Mouse (Mus musculus): ENCODE data around the gene Wdr66. TPM values are rescaled to one million over a fixed set of nuclear protein-coding genes. Genes with fewer than 3 reads are reported as not detected.
"Not testable (repeated sequence)": the region's sequence is repeated elsewhere in the genome, so short reads cannot be mapped to it uniquely, and the experiment has no call there.

Wdr66 gene
- polyA plus RNA-seq (2015; fragmentation: Nextera tagmentation; extraction: Ambion mirVana) = 0.80 and 1.3 TPM in 2 replicates

DNA sequence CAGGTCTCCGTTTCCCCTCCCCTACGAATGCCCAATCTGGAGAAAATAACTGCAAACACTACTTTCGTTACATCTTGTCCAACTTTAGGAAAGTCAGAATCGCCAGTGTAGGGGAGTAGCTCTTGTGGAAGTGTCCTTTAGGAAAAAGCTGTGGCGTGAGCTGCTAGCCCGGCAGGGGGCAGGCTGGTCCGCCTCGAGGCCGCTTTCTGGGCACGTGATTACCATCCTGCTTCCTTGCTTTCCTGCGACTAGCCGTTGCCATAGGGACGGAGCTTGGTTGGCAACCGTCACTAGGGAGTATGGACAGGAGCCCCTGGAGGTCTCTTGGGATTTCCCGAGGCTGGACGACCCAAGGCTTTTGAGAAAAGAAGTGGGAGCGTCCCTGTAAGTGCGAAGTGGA lies at the start of gene Wdr66:
Gene Wdr66, plus strand, starts transcription at position 269 of the 400 bp plus-strand sequence.
- WGBS = 3% methylated on average over 18 of the region's 18 CpGs
- no peak within 1 kb of the TSS for H3K9ac ChIP-seq
- peak; percentile 96 for ATAC-seq (ENCODE audit: low FRiP score, low read depth)
- peak within 1 kb of the TSS; percentile 35 for H3K4me3 ChIP-seq
- H3K4me2 ChIP-seq = peak within 1 kb of the TSS; percentile 66
- no peaks in the 10 kb centered on the region for H3K9me3 ChIP-seq
- no peak within 1 kb of the TSS for H3K27ac ChIP-seq (replicated peaks)
- 0 out of 2 replicates have a peak, but pooled peaks cover 4% of the 10 kb centered on the region for H3K36me3 ChIP-seq
- H3K4me1 ChIP-seq (replicated peaks) = peaks cover 6% of the 10 kb centered on the region
- H3K27me3 ChIP-seq = no peaks in the 10 kb centered on the region

DNA sequence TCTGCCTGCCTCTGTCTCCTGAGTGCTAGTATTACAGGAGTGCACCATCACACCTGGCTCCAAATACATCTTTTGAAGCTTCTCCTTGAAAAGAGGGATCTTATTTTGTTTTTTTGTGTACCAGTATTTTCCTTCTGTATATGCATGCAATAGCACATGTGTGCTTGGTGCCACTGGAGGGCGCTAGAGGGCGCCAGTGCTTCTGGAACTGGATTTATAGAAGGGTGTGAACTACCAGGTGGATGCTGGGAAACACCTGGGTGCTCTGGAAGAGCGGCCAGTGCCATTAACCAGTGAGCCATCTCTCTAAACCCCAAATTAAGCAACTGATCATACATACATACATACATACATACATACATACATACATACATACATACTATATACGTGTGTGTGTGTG lies 49.1 kb upstream of the Wdr66 start:
- H3K27me3 ChIP-seq; H3K4me2 ChIP-seq; H3K4me3 ChIP-seq; ATAC-seq (ENCODE audit: low FRiP score, low read depth); H3K9me3 ChIP-seq; H3K4me1 ChIP-seq (replicated peaks); H3K27ac ChIP-seq (replicated peaks); H3K36me3 ChIP-seq; H3K9ac ChIP-seq: not testable (repeated sequence)
- 50% methylated on average over 4 of the region's 4 CpGs for WGBS

DNA sequence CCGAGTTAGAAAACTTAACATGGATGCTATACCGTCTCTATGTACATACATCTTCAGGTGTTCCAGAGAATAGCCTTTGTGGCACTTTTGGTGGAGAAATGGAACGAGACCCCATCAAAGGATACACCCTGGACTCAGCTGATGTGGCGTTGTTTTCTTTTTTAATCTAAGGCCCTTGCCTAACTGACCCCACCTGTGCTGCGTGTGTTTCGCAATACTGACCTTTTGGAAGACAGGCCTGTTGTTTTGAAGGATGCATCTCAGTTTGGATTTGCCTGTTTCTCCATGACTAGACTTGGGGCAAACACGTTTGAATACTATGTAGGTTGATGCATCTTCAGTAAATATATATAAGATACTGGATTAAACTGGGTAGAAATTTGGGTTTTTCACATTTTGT lies 48.3 kb upstream of the Wdr66 start:
- H3K9ac ChIP-seq; H3K27me3 ChIP-seq; H3K4me1 ChIP-seq (replicated peaks); H3K4me2 ChIP-seq; H3K36me3 ChIP-seq; H3K27ac ChIP-seq (replicated peaks); H3K4me3 ChIP-seq; ATAC-seq (ENCODE audit: low FRiP score, low read depth); H3K9me3 ChIP-seq: not testable (repeated sequence)
- 89% methylated on average over 7 of the region's 7 CpGs for WGBS

DNA sequence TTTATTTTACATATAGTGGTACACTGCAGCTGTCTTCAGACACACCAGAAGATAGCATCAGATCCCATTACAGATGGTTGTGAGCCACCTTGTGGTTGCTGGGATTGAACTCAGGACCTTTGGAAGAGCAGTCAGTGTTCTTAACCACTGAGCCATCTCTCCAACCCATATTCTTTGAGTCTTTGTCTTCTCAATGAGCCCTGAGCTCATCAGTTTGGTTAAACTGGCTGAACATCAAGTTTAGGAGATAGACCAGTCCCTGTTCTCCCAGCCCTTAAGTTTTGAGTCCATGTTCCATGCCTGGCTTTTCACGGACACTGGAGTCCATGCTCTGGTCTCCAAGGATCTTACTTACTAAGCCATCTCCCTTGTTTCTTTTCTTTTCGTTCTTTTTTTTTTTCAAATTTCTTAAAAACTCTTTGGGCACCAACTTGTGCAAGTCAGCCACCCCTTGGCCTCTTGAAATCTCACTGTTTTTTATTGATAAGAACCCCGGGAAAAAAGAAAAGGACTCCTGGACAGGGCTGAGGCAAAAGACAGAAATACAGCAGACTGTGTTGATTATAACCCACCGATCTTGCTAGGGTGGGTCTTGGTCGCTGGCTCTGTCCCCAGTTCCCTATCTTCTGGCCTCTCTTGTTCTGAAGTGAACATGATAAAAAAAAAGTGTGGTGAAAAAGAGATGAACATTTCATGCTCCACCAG lies 29.4 kb upstream of the Wdr66 start:
- H3K4me1 ChIP-seq (replicated peaks); H3K4me3 ChIP-seq; H3K9ac ChIP-seq; H3K36me3 ChIP-seq; H3K4me2 ChIP-seq; H3K27me3 ChIP-seq; H3K27ac ChIP-seq (replicated peaks); H3K9me3 ChIP-seq; ATAC-seq (ENCODE audit: low FRiP score, low read depth): not testable (repeated sequence)
- WGBS = 76% methylated on average over 3 of the region's 5 CpGs

DNA sequence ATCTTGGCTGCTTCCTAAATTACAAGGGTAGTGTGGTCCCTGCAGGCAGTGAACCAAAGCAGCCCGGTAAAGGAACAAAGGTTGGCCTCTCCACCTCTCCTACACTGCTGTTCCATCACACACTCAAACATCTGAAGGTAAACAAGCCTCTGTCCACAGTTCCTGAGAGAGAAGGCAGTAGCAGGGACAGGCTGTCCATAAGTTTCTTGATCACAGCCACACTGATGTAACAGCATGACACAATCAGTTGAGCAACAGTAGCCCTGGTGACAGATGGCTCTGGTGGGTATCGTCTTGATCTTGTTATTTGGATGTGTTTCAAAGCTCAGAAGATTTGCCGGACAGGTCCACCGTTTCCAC lies 28.9 kb upstream of the Wdr66 start:
- 85% methylated on average over 4 of the region's 4 CpGs for WGBS
- Histone ChIP-seq H3K27me3 (no peaks in the 10 kb centered on the region), H3K9ac (no peak overlapping the region), H3K36me3 (no peaks in the 10 kb centered on the region), H3K4me1 (replicated peaks) (no peaks in the 10 kb centered on the region), H3K9me3 (no peaks in the 10 kb centered on the region), H3K27ac (replicated peaks) (no peak overlapping the region), H3K4me2 (no peak overlapping the region), H3K4me3 (no peak overlapping the region)
- ATAC-seq (ENCODE audit: low FRiP score, low read depth) = no peak

DNA sequence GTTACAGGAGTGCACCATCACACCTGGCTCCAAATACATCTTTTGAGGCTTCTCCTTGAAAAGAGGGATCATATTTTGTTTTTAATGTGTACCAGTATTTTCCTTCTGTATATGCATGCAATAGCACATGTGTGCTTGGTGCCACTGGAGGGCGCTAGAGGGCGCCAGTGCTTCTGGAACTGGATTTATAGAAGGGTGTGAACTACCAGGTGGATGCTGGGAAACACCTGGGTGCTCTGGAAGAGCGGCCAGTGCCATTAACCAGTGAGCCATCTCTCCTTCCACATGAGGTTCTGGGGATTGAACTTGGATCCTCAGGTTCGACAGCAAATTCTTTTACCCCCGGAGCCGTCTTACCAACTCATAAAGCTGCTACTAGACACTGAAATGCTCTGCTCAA lies 28.0 kb upstream of the Wdr66 start:
- H3K27ac ChIP-seq (replicated peaks); H3K36me3 ChIP-seq; H3K4me3 ChIP-seq; H3K9me3 ChIP-seq; H3K27me3 ChIP-seq; H3K9ac ChIP-seq; H3K4me2 ChIP-seq; H3K4me1 ChIP-seq (replicated peaks); ATAC-seq (ENCODE audit: low FRiP score, low read depth): not testable (repeated sequence)
- 59% methylated on average over 6 of the region's 6 CpGs for WGBS

DNA sequence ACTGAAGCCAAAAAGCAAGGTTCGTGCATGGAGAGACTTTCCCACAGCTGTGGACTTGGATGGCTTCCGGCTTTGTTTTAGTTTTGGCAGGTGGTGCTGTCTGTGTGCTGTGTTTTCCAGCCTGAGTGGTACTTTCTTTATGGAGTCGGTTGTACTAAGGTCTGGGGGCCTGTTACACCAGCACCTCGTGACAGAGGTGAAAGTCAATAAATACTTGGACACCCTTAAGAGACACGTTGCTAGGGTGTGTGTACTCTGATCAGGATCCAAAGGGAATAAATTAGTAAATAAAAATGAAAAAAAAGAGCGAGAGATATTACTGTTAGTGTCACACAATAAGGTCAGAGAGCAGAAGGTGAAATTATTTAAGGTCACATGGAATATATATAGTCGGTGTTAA lies 25.1 kb upstream of the Wdr66 start:
- H3K36me3 ChIP-seq = peaks cover 5% of the 10 kb centered on the region; the same call in 1 of the 2 replicates
- no peak overlapping the region for H3K4me3 ChIP-seq
- 91% methylated on average over 7 of the region's 7 CpGs for WGBS
- H3K9me3 ChIP-seq = no peaks in the 10 kb centered on the region
- no peak overlapping the region for H3K27ac ChIP-seq (replicated peaks)
- no peak for ATAC-seq (ENCODE audit: low FRiP score, low read depth)
- H3K4me2 ChIP-seq = no peak overlapping the region
- no peak overlapping the region for H3K9ac ChIP-seq
- no peaks in the 10 kb centered on the region for H3K27me3 ChIP-seq
- peaks cover 11% of the 10 kb centered on the region for H3K4me1 ChIP-seq (replicated peaks)

DNA sequence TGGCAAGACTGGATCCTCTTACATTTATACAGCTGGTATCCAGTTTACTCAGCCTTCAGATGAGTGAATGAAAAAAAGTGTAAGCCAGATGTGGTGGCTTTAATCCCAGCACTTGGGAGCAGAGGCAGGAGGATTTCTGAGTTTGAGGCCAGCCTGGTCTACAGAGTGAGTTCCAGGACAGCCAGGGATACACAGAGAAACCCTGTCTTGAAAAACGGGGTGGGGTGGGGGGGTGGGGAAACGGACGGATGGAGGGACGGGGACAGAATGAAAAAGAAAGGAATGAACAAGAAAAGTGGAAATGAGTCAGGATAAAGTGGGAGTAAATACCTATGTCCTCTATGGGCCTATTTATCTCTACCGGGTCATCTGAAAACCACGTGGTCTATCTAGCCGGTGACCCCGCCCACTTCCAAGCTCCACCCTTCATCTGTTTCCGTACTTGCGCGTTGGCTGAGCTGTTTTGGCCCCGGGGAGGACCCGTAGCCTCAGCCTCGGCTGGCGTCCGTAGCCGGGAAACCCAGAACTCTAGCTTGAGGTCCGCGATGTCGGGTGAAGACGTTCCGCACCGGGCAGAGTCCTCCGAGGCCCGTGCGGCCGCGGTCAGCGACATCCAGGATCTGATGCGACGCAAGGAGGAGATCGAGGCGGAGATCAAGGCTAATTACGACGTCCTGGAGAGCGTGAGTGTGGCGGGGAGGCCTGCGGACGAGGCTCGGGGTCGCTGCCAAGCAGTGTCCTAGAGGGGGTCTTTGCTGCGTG lies 24.0 kb upstream of the Wdr66 start:
- 2% methylated on average over 42 of the region's 42 CpGs for WGBS

DNA sequence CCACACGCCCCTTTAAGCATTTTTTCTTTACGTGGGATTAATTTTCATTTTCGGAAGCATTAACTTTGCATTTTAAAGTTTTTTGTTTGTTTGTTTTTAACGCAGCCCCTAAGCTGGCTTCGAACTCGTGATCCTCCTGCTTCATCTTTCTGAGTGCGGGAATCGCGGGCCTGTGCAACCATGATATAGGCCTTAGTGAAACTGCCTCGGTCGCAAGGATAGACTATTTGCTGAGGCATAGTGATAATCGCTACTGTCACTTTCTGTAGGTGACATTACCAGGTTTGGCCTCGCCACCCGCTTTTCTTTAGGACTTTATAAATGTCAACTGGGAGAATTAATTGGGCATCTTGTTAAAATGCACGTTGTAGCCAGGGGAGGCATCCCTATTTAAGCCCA lies 23.4 kb upstream of the Wdr66 start:
- 8% methylated on average over 15 of the region's 15 CpGs for WGBS
- Histone ChIP-seq H3K9me3 (no peaks in the 10 kb centered on the region), H3K9ac (peak overlapping the region; percentile 88), H3K4me1 (replicated peaks) (peaks cover 11% of the 10 kb centered on the region), H3K36me3 (peaks cover 5% of the 10 kb centered on the region; the same call in 1 of the 2 replicates), H3K4me3 (peak overlapping the region; percentile 90), H3K27me3 (no peaks in the 10 kb centered on the region), H3K4me2 (peak overlapping the region; percentile 78), H3K27ac (replicated peaks) (no peak overlapping the region)
- no peak for ATAC-seq (ENCODE audit: low FRiP score, low read depth)

More for the DNA sequence above, 24.0 kb upstream of the Wdr66 start:
- H3K27ac ChIP-seq (replicated peaks) = no peak overlapping the region
- no peaks in the 10 kb centered on the region for H3K9me3 ChIP-seq
- H3K4me2 ChIP-seq = peak overlapping the region; percentile 78
- peak; percentile 88 for ATAC-seq (ENCODE audit: low FRiP score, low read depth)
- H3K27me3 ChIP-seq = no peaks in the 10 kb centered on the region
- peak overlapping the region; percentile 88 for H3K9ac ChIP-seq
- peaks cover 5% of the 10 kb centered on the region; the same call in 1 of the 2 replicates for H3K36me3 ChIP-seq
- H3K4me1 ChIP-seq (replicated peaks) = peaks cover 11% of the 10 kb centered on the region
- peak overlapping the region; percentile 90 for H3K4me3 ChIP-seq

DNA sequence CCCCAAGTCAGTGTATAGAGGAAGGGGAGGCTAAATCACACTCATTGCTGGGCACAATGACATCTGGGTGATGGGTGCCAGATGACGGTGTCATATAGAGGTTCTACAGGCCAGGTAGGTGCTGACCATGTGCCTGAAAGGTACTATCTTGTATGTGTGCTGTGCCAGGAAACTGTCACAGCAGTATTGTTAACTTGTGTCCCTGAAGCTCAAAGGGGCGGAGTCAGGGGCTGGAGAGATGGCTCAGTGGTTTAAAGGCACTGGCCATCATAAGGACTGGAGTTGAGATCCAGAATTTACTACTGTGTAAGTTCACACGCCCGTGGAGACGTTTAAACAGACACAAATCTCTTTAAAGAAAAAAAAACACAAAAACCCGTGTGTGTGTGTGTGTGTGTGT lies 22.6 kb upstream of the Wdr66 start:
- H3K9ac ChIP-seq = no peak overlapping the region
- peak overlapping the region; percentile 78 for H3K4me2 ChIP-seq
- no peaks in the 10 kb centered on the region for H3K9me3 ChIP-seq
- H3K36me3 ChIP-seq = peaks cover 5% of the 10 kb centered on the region; the same call in 1 of the 2 replicates
- no peak for ATAC-seq (ENCODE audit: low FRiP score, low read depth)
- no peaks in the 10 kb centered on the region for H3K27me3 ChIP-seq
- H3K27ac ChIP-seq (replicated peaks) = no peak overlapping the region
- H3K4me3 ChIP-seq = peak overlapping the region; percentile 90; the same call in 1 of the 2 replicates
- H3K4me1 ChIP-seq (replicated peaks) = peaks cover 11% of the 10 kb centered on the region
- 92% methylated on average over 6 of the region's 6 CpGs for WGBS

DNA sequence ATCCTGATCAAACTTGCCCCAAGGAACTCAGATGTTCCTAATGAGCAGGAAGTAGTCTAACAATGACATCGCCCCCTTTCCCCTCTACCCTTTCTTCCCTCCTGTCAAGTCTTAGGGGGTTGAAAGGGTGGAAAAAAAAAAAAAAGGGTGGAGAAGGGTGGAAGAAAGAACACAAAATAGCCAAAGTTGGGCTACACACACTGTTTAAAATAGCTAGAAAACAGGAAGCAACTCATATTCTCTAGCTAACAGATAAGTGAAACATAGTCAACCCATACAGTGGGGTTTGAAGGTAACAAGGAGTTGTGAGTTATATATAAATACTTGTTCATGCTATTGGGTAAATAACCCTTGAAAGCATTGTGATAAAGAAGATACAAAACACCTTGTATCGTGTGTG lies 19.7 kb upstream of the Wdr66 start:
- Histone ChIP-seq H3K36me3 (peaks cover 8% of the 10 kb centered on the region; the same call in 1 of the 2 replicates), H3K27ac (replicated peaks) (no peak overlapping the region), H3K27me3 (no peaks in the 10 kb centered on the region), H3K4me2 (no peak overlapping the region), H3K4me1 (replicated peaks) (peaks cover 11% of the 10 kb centered on the region), H3K9ac (no peak overlapping the region), H3K9me3 (no peaks in the 10 kb centered on the region), H3K4me3 (no peak overlapping the region)
- no peak for ATAC-seq (ENCODE audit: low FRiP score, low read depth)
- 97% methylated on average over 2 of the region's 2 CpGs for WGBS

DNA sequence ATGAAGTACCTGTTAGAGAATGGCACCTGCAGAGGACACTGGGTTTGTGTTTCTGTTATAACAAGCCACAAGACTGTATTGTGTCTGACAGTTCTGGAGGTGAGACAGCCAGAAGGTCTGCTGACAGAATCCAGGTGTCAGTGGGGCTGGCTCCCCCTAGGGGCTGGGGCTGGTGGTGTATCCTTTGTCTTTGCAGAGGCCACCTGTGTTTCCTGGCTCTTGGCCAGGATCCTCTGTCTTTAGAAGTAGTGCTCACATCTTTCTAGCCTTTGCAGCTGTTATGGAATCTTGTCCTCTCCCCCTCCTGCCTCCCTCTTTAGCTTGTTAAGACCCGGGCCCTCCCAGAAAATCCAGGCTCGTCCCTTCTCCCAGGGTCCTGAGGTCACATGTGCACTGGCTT lies 16.2 kb upstream of the Wdr66 start:
- Histone ChIP-seq H3K9me3 (no peaks in the 10 kb centered on the region), H3K27ac (replicated peaks) (no peak overlapping the region), H3K4me1 (replicated peaks) (no peaks in the 10 kb centered on the region), H3K27me3 (no peaks in the 10 kb centered on the region), H3K4me3 (no peak overlapping the region), H3K36me3 (peaks cover 22% of the 10 kb centered on the region), H3K9ac (no peak overlapping the region), H3K4me2 (no peak overlapping the region)
- WGBS = 20% methylated on average over 2 of the region's 2 CpGs
- ATAC-seq (ENCODE audit: low FRiP score, low read depth) = no peak

All from hindbrain, embryonic 15.5 days (tissue).